Mouse (Mus musculus): ENCODE data around the gene Acadm. TPM values are rescaled to one million over a fixed set of nuclear protein-coding genes. Genes with fewer than 3 reads are reported as not detected.

Gene Acadm
- 25.6 and 25.9 TPM in 2 replicates for total RNA-seq (2015; ENCODE audit: low replicate concordance)
- total RNA-seq (2017; ENCODE audit: low replicate concordance): 25.6 TPM in 2 replicates

DNA sequence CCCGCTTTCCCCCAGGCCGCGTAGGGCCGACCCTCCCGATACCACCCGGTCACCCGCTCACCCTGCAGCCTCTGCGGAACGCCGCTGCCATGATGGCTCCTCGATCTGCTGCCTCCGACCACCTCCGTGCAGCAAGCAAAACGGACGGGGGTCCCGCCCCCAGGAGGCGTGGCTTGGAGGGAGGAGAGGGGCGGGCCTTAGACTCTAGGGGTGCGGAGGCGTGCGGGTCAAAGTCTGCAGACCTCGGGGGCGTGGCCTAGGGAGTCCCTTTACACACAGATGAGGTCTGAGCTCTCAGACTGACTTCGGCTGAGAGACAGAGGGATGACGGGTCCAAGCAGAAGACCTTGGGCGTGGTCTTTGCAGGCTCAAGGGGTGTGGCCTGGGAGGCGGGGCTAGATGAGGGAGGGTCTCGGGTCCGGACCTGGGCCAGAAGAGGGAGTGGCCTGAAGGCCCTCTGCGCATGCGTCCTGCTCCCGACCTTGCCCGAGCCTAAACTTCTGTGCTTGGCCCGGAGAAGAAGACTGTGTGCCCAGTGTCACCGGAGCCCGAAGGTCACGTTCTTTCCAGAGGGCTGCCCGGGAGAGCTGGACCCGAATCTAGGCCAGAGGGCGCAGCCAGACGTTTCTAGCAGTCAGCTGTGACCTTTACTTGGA lies at the start of gene Acadm:
Gene Acadm (minus strand): TSS at position 298 of the 656 bp plus-strand sequence.
- ATAC-seq (replicated peaks; ENCODE audit: low FRiP score, poor library complexity, severe bottlenecking): peak; percentile 91

DNA sequence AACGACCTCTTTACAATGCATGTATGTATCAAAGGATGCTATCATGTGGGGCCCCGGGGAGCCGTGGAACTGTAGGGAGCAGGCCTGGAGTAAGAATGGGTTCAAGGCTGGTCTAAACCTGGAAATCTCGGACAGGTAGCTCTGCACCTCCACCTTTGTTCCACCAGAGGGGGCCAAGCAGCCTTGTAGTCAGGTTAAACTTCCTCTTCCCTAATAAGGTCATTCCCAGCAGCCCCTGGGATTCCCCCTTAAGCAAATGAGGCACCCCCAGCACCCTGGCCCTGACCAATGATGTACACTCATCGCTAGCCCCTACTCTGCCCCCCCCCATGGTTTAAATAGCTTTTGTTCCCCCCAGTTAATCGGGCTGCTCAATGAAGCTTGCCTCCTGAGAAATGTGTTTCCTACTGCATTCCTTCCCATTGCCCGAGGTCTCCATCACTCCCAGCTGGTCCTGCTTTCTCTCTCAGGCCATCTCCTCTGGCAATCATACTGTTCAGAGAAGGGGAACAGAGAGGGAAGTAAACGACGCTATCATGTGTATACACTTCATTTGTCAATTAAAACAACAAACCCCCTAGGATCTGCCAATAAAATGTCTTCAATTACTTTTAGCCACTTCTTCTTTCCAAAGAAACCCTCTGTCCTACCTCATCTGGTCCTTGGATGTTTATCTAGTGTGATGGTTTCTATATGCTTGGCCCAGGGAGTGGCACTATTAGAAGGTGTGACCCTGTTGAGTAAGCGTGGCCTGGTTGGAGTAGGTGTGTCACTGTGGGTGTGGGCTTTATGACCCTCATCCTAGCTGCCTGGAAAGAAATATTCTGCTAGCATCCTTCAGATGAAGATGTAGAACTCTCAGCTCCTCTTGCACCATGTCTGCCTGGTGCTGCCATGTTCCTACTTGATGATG lies 40.3 kb upstream of the Acadm start:
- ATAC-seq (replicated peaks; ENCODE audit: low FRiP score, poor library complexity, severe bottlenecking): peak; percentile 68; the same call in 1 of the 2 replicates

DNA sequence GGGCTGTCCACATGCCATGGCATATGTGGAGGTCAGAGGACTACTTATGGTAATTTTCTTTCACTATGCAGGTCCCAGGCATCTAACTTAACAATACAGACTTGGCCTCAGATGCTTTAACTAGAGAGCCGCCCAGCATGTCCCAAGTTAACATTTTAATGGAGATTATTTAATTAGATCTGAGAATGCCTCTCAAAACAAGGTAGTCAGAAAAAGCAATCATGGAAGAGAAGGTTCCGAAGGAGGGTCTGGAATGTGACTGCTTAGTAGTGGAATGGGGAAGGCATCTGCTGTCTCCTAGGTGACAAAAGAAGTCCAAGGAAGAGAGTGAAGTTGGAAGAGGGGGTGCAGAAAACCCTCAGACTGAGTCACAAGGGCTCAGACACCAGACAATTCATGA lies 36.2 kb upstream of the Acadm start:
- ATAC-seq (replicated peaks; ENCODE audit: low FRiP score, poor library complexity, severe bottlenecking): no peak

DNA sequence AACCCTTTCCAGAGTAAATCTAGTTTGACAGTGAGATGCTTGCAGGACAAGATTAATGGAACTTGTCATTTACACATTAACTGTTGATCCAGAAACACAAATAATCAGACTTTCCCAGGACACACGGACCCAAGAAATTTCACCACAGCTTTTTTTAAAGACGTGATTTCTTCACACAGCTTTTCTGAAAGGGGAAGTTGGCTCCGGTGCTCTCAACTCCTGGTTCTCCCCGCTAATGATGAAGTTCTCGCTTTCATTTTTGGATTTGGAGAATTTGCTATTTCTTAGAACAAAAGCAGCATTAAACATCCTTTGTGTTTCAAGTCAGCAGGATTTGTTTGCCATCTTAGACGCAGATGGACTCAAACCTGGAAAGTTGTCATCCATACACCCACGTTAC lies 31.4 kb upstream of the Acadm start:
- no peak for ATAC-seq (replicated peaks; ENCODE audit: low FRiP score, poor library complexity, severe bottlenecking)

DNA sequence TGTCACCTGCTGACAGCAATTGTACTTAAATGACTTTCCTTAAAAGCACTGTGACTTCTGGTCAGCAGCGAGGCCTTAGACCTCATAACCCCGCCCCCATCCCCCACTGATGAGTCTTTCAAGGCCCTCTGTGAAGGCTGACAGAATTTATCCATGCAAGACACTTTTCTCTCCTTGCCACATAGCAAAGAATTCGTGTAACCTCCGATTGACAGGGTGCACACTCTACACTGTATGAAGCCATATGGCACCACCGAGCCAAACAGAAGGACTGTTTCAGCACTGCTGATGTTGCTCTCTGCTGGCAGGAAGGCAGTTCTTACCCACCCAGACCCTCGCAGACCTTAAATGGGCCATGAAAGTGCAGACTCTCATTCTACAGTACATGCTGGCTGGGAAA lies 30.6 kb upstream of the Acadm start:
- no peak for ATAC-seq (replicated peaks; ENCODE audit: low FRiP score, poor library complexity, severe bottlenecking)

DNA sequence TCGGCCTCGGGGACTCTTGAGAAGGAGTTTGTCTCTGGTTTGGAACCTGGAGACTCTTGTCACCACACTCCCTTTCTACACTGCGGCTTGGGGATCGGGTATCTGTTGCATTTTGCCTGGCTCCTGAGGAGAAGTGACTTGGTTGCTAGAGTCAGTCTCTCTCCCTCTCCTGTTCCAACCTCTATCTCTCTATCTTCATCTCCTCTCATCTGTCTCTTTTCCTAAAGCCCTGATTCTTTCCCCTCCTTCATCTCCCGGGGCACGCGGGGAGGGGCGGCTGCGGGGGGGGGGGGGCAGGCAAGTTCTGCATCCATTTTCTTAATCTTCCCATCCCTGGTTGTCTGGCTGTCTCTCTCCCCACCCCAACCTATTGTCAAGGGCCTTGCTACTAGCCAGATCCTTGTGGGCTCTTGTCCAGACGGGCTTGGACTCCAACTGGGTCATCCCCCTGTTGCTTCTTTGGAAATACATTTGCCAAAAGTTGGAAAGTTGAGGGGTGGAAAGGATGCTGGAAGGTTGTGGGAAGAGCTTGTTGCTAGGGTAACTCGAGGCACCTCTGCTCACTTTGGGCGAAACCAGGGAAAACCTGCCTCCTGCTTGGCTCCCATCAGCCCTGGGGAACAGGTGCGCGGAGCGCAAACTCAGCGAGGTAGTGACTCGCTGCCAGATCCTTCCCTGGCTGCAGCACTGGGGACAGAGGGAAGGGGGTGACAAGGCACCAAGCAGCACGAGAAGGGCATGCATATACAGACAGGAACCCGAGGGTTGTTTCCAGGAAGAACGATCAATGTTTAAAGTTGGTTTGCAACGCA lies 29.7 kb upstream of the Acadm start:
- no peak for ATAC-seq (replicated peaks; ENCODE audit: low FRiP score, poor library complexity, severe bottlenecking)

DNA sequence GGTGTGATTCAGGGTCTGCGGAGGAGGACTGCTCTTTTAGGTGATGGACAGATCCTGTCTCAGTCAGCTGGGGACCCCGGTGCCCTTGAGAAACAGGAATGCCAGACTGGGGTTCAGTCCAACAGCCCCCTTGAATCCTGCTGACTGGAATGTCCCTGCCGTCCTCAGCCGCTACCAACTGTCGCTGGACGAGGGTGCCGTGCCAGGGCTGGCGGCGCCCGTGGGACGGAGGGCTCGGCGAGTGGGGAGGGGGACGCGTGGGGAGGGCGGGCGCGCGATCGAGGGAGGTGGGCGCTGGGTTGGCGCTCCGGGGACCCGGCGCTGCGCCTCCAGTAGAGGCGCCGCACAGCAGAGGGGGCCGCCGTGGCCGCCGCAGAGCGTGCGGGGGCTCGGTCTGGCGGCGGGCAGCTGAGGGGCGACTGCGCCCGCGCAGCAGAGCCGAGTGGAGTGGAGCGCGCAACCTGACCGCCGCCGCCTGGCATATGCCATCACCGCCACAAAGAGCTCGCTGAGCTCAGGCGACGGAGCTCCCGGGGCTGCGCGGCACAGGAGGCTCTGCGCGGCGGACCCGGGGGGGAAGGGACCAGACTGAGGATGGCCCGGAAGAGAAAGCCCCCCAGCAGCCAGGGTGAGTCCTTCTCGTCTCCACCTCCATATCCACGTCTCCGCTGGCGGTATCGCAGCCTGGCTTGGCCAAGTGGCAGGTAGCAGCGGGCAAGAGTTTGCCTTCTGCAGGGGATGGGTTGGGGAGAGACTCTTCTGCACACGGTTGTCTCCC lies 28.9 kb upstream of the Acadm start, which contains the start of gene Slc44a5:
Gene Slc44a5 (plus strand): TSS at position 266 of the 778 bp plus-strand sequence.
- ATAC-seq (replicated peaks; ENCODE audit: low FRiP score, poor library complexity, severe bottlenecking): no peak

DNA sequence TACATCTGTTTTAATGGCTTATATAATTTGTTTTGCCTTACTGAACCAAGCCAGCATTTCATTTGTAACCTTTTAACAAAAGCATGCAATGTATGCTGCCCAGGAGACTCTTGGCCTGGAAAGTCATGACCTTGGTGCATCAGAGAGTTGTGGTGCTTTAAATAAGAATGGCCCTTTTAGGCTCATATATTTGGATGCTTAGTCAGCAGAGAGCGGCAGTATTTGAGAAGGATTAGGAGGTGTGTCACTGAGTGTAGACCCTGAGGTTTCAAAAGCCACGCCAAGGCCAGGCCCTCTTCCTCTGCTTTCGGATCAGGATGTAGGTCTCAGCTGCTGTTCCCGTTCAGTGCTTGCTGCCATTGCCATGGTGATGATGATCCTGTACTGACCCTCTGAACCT lies 25.0 kb upstream of the Acadm start:
- ATAC-seq (replicated peaks; ENCODE audit: low FRiP score, poor library complexity, severe bottlenecking): no peak

DNA sequence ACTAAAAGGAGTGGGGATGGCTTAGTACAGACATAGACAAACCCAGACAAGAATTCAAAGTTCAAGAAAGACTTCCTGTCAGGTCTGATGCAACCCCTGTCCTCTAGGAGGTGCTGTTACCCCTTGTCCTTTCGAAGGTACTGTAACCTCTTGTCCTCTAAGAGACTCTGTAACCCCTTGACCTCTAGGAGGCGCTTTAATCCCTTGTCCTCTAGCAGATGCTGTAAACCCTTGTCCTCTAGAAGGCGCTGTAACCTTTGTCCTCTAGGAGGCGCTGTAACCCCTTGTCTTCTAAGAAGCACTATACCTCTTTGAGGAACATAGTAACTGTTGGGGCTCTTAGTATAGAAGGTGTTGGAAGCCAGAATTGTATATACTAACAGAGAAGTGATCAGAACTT lies 24.1 kb upstream of the Acadm start:
- peak; percentile 85 for ATAC-seq (replicated peaks; ENCODE audit: low FRiP score, poor library complexity, severe bottlenecking)

DNA sequence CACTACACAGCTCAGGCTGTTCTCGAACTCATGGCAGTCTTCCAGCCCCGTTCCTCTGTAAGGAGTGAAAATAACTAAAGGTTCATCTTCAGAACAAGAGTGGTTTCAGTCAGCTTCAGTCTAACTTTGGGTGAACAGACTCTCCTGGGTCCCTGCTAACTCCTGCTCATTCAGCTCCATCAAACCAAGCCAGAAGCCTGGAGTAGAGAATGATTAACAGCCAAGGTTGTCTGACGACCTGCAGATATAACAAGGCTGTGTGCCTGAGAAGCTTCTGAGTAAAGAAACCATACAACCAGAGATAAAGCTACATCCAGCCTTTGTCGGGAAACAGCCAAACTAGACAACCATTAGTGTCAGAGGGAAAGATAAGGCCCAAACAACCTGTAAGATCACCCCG lies 23.0 kb upstream of the Acadm start:
- ATAC-seq (replicated peaks; ENCODE audit: low FRiP score, poor library complexity, severe bottlenecking): no peak

DNA sequence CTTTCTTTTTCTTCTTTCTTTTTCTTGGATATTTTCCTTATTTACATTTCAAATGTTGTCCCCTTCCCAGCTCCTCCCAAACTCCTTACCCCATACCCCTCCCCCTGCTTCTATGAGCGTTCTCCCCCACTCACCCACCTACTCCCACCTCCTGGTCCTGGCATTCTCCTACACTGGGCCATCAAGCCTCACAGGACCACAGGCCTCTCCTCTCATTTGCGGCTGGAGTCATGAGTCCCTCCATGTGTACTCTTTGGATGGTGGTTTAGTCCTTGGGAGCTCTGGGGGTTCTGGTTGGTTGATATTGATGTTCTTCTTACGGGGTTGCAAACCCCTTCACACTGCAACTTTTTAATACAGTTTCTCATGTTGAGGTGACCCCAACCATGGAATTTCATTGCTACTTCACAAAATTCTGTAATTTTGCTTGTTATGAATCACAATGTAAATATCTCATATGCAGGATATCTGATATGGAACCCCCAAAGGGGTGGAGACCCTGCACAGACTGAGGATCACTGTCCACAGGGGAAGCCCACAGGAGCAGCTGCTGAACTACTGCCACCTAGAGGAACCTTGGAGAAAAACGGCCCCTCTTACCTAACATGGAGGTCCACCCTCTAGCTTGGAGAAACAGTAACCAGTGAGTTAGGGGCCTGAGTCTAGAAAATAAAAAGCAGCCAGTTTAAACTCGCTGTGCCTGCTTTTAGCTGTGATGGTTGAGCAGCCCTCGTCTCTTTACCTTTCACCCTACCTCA lies 17.4 kb upstream of the Acadm start:
- ATAC-seq (replicated peaks; ENCODE audit: low FRiP score, poor library complexity, severe bottlenecking): no peak

DNA sequence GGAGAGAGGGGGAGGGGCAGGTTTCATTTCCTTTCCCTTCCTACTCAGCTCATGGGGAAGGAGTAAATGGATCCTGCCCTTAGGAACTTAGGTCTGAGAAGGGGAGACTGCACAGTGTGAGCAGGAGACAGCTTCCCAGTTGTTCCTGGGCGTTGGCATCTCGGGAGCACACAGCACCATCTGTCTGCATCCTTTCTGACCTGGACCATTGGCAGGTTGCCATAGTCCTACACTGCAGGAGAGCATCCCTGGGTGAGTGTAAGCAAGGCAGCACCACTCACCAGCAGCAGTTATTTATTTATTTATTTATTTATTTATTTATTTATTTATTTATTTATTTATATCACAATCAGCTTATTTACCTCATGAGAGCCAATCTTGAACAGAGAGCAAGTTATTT lies 16.5 kb upstream of the Acadm start:
- ATAC-seq (replicated peaks; ENCODE audit: low FRiP score, poor library complexity, severe bottlenecking): no peak

DNA sequence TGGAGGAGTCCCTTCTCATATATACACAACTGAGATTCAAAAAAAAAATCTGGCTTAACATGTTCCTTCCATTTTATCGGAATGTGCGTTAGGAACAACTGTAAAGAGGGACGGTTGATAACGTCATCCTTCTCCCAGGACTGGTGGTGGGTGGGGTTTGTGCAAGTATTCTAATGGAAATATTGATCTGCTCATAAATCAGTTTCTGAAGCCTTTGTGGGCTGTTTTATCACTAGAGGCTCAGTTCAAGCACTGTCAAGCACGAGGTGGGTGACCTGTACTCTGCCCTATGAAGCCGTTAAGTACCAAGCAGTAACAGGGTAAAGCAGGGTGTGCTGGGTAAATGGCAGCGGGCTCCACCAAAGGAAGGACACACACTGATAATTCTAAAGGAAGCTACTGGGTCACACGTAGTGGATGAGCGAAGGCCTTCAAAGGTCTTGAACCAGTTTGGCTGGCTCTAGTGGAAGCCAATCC lies 15.3 kb upstream of the Acadm start:
- peak; percentile 44 for ATAC-seq (replicated peaks; ENCODE audit: low FRiP score, poor library complexity, severe bottlenecking)

DNA sequence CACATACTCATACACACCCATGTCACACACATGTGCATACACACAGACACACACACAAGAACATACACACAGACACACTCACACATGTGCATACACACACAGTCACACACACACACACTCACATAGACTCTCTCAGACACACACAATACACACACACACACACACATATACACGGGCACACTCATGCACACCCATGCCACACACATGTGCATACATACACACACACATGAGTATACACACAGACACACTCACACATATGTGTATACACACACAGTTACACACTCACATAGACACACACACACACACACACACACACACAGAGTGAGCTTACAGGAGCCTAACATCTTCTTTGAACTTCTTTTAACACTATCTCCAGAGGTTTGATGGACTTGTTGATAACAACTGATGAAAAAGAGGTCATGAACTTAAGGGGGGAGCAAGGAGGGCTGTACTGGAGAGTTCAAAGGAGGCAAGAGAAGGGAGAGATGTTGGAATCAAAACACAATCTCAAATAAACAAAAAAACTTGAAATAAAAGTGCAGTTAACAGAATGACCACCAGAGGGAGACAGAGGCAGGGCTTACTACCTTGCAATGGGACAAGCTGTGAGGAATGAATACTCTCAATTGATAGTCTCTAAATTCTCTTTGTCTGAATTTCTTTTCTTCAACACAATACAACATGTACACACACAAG lies 14.8 kb upstream of the Acadm start:
- peak; percentile 68 for ATAC-seq (replicated peaks; ENCODE audit: low FRiP score, poor library complexity, severe bottlenecking)

DNA sequence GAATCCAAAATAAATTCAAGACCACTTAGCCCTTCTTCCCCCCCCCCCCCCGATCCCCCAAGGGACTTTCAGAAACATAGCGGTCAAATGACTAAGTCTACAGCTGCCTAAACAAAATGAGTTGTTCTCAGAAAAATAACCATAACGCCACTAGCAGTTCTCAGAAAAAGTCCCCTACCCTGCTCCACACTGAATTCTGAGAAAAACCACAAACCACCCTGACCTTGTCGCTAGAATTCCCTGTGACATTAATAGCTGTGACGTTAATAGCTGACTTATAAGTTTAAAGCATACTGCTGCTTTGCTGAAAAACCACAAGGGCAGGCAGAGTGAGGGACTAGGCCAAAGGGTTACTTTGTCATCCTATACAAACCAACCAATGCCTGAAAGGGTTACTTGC lies 13.5 kb upstream of the Acadm start:
- ATAC-seq (replicated peaks; ENCODE audit: low FRiP score, poor library complexity, severe bottlenecking): no peak

DNA sequence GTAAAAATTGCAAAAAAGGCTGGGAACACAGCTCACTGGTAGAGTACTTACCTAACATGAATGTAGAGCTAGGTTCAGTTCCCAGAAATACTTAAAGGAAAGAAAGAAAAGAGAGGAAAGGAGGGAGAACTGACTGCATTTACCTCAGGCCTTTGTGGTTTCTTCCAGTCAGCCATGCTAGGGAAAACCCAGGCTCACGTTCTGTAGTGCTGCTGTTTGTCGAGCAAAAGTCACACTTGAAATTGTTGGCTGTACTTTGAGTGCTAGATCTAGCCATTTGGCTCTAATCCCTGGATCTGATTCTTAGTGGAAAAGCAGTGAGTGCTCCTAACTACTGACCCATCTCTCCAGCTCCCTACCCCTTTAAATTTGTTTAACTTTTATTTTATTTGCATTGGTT lies 3.7 kb upstream of the Acadm start:
- no peak for ATAC-seq (replicated peaks; ENCODE audit: low FRiP score, poor library complexity, severe bottlenecking)

DNA sequence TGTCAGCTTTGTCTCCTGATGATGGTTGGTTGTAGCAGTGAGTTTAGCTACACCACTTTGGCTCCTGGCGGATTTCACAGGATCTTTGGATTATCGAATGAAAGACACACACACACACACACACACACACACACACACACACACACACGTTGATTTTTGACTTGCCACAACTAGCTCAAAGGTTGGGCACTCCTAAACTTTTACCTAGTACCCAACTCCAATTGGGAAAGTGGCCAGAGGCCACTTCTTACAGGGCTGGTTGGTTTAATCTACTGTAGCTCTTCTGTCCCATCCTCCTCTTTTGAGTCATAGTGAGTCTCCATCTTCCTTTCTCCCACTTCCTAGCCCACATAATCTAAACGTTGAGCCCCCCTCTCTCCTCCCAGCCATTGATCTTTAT lies 2.8 kb upstream of the Acadm start:
- no peak for ATAC-seq (replicated peaks; ENCODE audit: low FRiP score, poor library complexity, severe bottlenecking)

DNA sequence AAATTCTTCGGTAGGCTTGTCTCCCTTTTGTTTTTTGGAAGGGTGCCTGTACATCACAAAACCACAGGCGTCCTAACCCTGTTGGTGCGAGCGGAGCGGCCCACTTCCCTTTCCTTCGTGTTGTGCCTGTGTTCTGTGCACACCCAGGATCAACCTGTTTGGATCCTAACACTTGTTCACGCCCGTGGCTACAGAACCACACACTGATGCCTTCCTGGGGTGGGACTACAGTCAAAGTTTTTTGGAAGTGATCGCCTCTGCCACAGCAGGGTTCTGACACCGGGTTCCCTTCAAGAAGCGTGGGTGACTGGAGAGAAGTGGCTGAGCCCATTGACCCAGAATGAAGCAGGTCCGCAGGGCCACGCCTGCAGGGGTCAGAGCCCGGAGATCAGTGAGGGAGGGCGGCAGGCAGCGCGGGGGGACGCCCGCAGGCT lies 514 bp downstream of the Acadm start:
- peak; percentile 34 for ATAC-seq (replicated peaks; ENCODE audit: low FRiP score, poor library complexity, severe bottlenecking)
